Mouse (Mus musculus) myocyte (in vitro differentiated cells): ENCODE data around the gene Cox4i1.

ENCODE experiments used
- CEBPB ChIP-seq: IDR thresholded peaks from 2 replicates; pipeline ENCODE4 v1.6.1; 2011; ENCODE audit warnings: mild to moderate bottlenecking, moderate library complexity; ENCODE audit not compliant: poor library complexity, insufficient read depth, severe bottlenecking
- E2F4 ChIP-seq: IDR thresholded peaks from one replicate; pipeline ENCODE4 v1.6.1; 2011; ENCODE audit warnings: mild to moderate bottlenecking, control low read depth, moderate library complexity; ENCODE audit not compliant: insufficient read depth
- MAX ChIP-seq: IDR thresholded peaks from one replicate; pipeline ENCODE4 v1.6.1; 2011; ENCODE audit warnings: low read depth, mild to moderate bottlenecking, control low read depth
- MYOD1 ChIP-seq, 3 experiments: IDR thresholded peaks; one replicate each; pipeline ENCODE4 v1.6.1; 2011; ENCODE audit warnings: control low read depth in 2 of 3, low read depth in 2 of 3, mild to moderate bottlenecking in 2 of 3, moderate library complexity in 1 of 3; ENCODE audit not compliant: insufficient read length in 2 of 3, control insufficient read depth in 1 of 3
- MYOG ChIP-seq, 3 experiments: IDR thresholded peaks; one replicate each; pipeline ENCODE4 v1.6.1; 2011; ENCODE audit warnings: control low read depth in 2 of 3, low read depth in 2 of 3, mild to moderate bottlenecking in 2 of 3; ENCODE audit not compliant: insufficient read length in 2 of 3, control insufficient read depth in 1 of 3, insufficient read depth in 1 of 3
- POLR2A ChIP-seq: IDR thresholded peaks from one replicate; pipeline ENCODE4 v1.6.1; 2011; ENCODE audit warnings: low read depth, mild to moderate bottlenecking, control low read depth, moderate library complexity; ENCODE audit not compliant: insufficient read length
- POLR2AphosphoS2 ChIP-seq: IDR thresholded peaks from one replicate; pipeline ENCODE4 v1.6.1; 2011; ENCODE audit warnings: low read depth, control low read depth; ENCODE audit not compliant: insufficient read length
- TCF12 ChIP-seq: IDR thresholded peaks from one replicate; pipeline ENCODE4 v1.6.1; 2011; ENCODE audit warnings: mild to moderate bottlenecking, control low read depth; ENCODE audit not compliant: poor library complexity, insufficient read depth, severe bottlenecking
- USF1 ChIP-seq: IDR thresholded peaks from one replicate; pipeline ENCODE4 v1.6.1; 2011; ENCODE audit warnings: low read depth, mild to moderate bottlenecking, control low read depth, moderate library complexity

DNA sequence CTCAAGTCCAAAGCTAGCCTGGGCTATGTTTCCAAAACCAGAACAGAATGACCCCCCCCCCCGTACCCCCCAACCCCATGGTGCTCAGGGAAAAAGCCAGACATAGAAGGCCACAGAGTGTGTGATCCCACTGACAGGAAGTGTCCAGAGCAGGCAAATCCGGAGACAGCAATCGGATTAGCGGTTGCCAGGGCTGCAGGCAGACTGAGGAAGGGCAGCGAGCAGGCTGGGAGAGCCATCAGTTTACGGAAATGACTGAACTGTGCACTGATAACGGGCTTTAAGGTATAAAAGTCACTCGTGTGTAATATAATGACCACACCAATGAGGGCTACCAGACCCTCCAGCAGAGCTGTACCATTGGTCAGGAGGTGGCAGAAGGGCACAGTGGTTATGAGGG lies 26.8 kb upstream of the Cox4i1 start:
- TF ChIP-seq CEBPB = no peak
- TF ChIP-seq POLR2A = no peak
- TF ChIP-seq MAX = no peak
- TF ChIP-seq E2F4 = no peak
- no peak for TF ChIP-seq MYOD1 (IDR thresholded peaks at IDR 0.05; ENCODE audit: control insufficient read depth in 1 of 3, insufficient read length in 2 of 3, low read depth in 2 of 3)
- TF ChIP-seq POLR2AphosphoS2 = no peak
- TF ChIP-seq USF1 = no peak
- no peak for TF ChIP-seq MYOG (IDR thresholded peaks at IDR 0.05; ENCODE audit: control insufficient read depth in 1 of 3, insufficient read depth in 1 of 3, insufficient read length in 2 of 3, low read depth in 2 of 3)
- no peak for TF ChIP-seq TCF12
